Mouse (Mus musculus): ENCODE measurements at regions not wholly inside any gene's neighbourhood (a gene's known extent, or its start where the extent isn't known, plus 50 kb on each side); places are given as distances from the start of the nearest gene placed in this dataset.

DNA sequence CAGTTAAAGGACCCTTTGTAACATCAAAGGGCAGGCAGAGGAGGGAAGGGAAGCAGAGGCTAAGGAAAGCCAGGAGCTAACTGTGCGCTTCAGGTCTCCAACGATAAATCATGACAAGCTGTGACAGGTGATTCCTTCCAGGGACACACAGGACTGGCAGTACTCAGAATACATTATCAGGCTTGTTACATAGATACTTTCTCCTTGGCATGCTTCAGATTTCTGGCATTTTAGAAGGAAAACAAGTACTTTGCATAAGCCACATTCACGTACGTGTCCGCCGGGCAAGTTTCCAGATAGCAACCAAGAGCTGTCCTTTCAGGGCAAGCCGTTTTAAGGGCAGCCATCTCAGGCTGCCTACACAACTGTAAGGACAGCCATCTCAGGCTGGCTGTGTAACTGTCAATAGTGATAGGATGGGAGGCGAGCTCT, 56.9 kb upstream of the Tgm3 start:
- no peak for DNase-seq

DNA sequence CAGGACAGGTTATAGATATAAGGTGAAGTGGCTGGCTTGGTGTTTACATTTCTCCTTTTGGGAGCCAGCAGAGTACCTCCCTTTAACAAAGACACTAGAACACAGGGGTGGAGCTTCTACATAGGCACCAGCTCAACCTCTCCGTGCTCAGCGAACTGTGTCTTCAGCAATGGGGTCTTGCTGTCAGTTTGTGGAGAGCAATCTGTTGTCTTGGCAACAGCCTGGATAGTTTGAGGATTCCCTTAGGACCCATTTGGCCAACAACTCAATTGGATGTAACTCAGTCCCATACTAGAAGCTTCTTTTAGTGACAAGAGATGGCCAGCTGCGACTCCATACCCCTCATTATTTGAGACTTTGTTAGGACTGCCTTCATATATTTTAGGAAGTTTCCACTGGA, 54.0 kb upstream of the Tgm3 start:
- DNase-seq, result no peak

GRCm38 (mm10) chr2:129960364-129960763, 51.8 kb upstream of the Tgm3 start:
- no peak for DNase-seq

GRCm38 (mm10) chr2:129961522-129961921, 50.6 kb upstream of the Tgm3 start:
- DNase-seq, result no peak

Data from lung, postnatal 10 days (tissue).